Mouse (Mus musculus): ENCODE data around the gene Asb11. TPM values are rescaled to one million over a fixed set of nuclear protein-coding genes. Genes with fewer than 3 reads are reported as not detected.

The Asb11 gene
- polyA plus RNA-seq, 2 experiments: 0.06 TPM; not detected in 1

DNA sequence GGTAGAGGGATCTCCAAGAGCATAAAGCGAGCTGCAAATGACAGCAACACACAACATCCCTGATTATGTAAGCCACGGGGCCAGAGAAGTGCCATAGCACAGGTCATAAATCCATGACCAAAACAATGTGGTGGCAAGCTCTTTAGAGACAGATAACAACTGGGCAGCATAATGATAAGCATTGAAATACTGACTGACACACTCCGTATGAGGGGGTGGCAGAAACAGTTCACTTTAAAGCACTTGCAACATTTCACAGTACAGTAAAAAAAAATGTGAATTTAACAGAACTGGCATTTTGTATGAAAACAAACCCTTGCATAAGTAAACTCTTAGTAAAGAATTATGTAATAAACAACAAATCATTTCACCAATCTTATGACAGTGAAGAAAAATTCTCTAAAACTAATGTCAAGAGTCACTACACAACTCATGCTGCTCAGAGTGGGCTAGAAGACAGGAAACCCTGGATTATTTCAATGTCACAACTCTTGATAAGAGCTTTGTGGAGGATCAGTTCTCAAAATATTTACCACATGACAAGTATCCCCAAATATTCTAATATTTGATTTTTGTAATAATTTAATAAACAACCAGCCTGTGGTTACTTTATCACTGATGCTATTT, 28.4 kb upstream of the Asb11 start:
- no peaks in the 10 kb centered on the region for H3K4me1 ChIP-seq (replicated peaks; ENCODE audit: control insufficient read depth in 2 of 2, insufficient read depth in 2 of 2, low read length in 1 of 2)
- no peaks in the 10 kb centered on the region; the same call in 1 of the 2 replicates for H3K27me3 ChIP-seq (ENCODE audit: control insufficient read depth, insufficient read depth, low read length)
- H3K36me3 ChIP-seq (replicated peaks; ENCODE audit: control insufficient read depth, insufficient read depth, low read depth): no peaks in the 10 kb centered on the region
- DNase-seq (ENCODE audit: low read depth in 3 of 3, low spot score in 3 of 3): no peak
- no peak overlapping the region for H3K4me3 ChIP-seq (ENCODE audit: insufficient read depth in 1 of 2, low read depth in 2 of 2, low read length in 2 of 2)
- no peak overlapping the region for H3K9ac ChIP-seq (replicated peaks)
- TF ChIP-seq EP300 (IDR thresholded peaks at IDR 0.05; ENCODE audit: low read depth) (no peak), CTCF (IDR thresholded peaks at IDR 0.05; ENCODE audit: low read depth) (no peak)
- no peaks in the 10 kb centered on the region for H3K9me3 ChIP-seq (ENCODE audit: control insufficient read depth, low read length)
- no peak for ATAC-seq (ENCODE audit: insufficient read depth)
- WGBS (ENCODE audit: insufficient replicate concordance): 37% methylated on average over 3 of the region's 3 CpGs
- no peak overlapping the region for H3K27ac ChIP-seq
- H3K4me2 ChIP-seq (ENCODE audit: low read depth): no peak overlapping the region

GRCm38 (mm10) chrX:164410562-164410961, 26.2 kb upstream of the Asb11 start:
- ATAC-seq (ENCODE audit: insufficient read depth) (no peak), DNase-seq (ENCODE audit: low read depth in 3 of 3, low spot score in 3 of 3) (no peak)
- H3K4me1 ChIP-seq (replicated peaks; ENCODE audit: control insufficient read depth in 2 of 2, insufficient read depth in 2 of 2, low read length in 1 of 2): no peaks in the 10 kb centered on the region
- H3K27me3 ChIP-seq (ENCODE audit: control insufficient read depth, insufficient read depth, low read length): no peaks in the 10 kb centered on the region; the same call in 1 of the 2 replicates
- H3K9me3 ChIP-seq (ENCODE audit: control insufficient read depth, low read length): no peaks in the 10 kb centered on the region
- no peak overlapping the region for H3K4me3 ChIP-seq (ENCODE audit: insufficient read depth in 1 of 2, low read depth in 2 of 2, low read length in 2 of 2)
- no peak overlapping the region for H3K4me2 ChIP-seq (ENCODE audit: low read depth)
- no peak overlapping the region for H3K9ac ChIP-seq (replicated peaks)
- H3K36me3 ChIP-seq (replicated peaks; ENCODE audit: control insufficient read depth, insufficient read depth, low read depth): no peaks in the 10 kb centered on the region
- no peak overlapping the region for H3K27ac ChIP-seq
- TF ChIP-seq CTCF (IDR thresholded peaks at IDR 0.05; ENCODE audit: low read depth) (no peak), EP300 (IDR thresholded peaks at IDR 0.05; ENCODE audit: low read depth) (no peak)
- 33% methylated on average over 1 of the region's 1 CpGs for WGBS (ENCODE audit: insufficient replicate concordance)

DNA sequence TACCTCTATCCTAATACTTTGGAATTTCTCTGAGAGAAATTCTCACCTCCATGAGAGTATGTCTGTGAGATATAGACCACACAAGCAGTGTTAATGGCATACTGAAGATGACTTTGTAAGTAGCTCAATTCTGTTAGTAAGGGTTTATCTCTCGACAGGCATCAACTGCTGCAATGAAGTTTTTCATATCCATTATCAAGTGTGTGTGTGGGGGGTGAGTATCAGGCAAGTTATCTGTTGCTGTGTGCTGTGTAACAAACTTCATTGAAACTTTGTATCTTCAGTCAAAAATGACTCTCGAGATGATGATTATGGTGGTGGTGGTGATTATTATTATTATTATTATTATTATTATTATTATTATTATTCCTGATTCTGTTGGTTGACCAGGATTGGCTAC, 20.0 kb upstream of the Asb11 start:
- Histone ChIP-seq H3K9me3 (ENCODE audit: control insufficient read depth, low read length) (no peaks in the 10 kb centered on the region), H3K4me2 (ENCODE audit: low read depth) (no peak overlapping the region), H3K9ac (replicated peaks) (no peak overlapping the region), H3K36me3 (replicated peaks; ENCODE audit: control insufficient read depth, insufficient read depth, low read depth) (no peaks in the 10 kb centered on the region), H3K4me3 (ENCODE audit: insufficient read depth in 1 of 2, low read depth in 2 of 2, low read length in 2 of 2) (no peak overlapping the region), H3K27ac (no peak overlapping the region), H3K4me1 (replicated peaks; ENCODE audit: control insufficient read depth in 2 of 2, insufficient read depth in 2 of 2, low read length in 1 of 2) (peaks cover 0 to 5% of the 10 kb centered on the region in 2 experiments; a peak in 3 of 4 replicates), H3K27me3 (ENCODE audit: control insufficient read depth, insufficient read depth, low read length) (no peaks in the 10 kb centered on the region)
- ATAC-seq (ENCODE audit: insufficient read depth) (no peak), DNase-seq (ENCODE audit: low read depth in 3 of 3, low spot score in 3 of 3) (no peak)
- 27% methylated on average over 2 of the region's 2 CpGs for whole genome bisulfite sequencing (ENCODE audit: insufficient replicate concordance)
- no peak for TF ChIP-seq CTCF (IDR thresholded peaks at IDR 0.05; ENCODE audit: low read depth)

GRCm38 (mm10) chrX:164418008-164418407, 18.8 kb upstream of the Asb11 start:
- H3K4me1 ChIP-seq (replicated peaks; ENCODE audit: control insufficient read depth in 2 of 2, insufficient read depth in 2 of 2, low read length in 1 of 2): peaks cover 0 to 8% of the 10 kb centered on the region in 2 experiments; a peak in 3 of 4 replicates
- peaks cover 6% of the 10 kb centered on the region for H3K36me3 ChIP-seq (replicated peaks; ENCODE audit: control insufficient read depth, insufficient read depth, low read depth)
- H3K4me2 ChIP-seq (ENCODE audit: low read depth): no peak overlapping the region
- TF ChIP-seq EP300 (IDR thresholded peaks at IDR 0.05; ENCODE audit: low read depth) (no peak), CTCF (IDR thresholded peaks at IDR 0.05; ENCODE audit: low read depth) (no peak)
- no peak for DNase-seq (ENCODE audit: low read depth in 3 of 3, low spot score in 3 of 3)
- H3K27me3 ChIP-seq (ENCODE audit: control insufficient read depth, insufficient read depth, low read length): no peaks in the 10 kb centered on the region
- no peak overlapping the region for H3K9ac ChIP-seq (replicated peaks)
- H3K27ac ChIP-seq: no peak overlapping the region
- no peak for ATAC-seq (ENCODE audit: insufficient read depth)
- H3K4me3 ChIP-seq (ENCODE audit: insufficient read depth in 1 of 2, low read depth in 2 of 2, low read length in 2 of 2): no peak overlapping the region
- no peaks in the 10 kb centered on the region for H3K9me3 ChIP-seq (ENCODE audit: control insufficient read depth, low read length)

GRCm38 (mm10) chrX:164419471-164419939, 17.3 kb upstream of the Asb11 start, which contains the start of gene Piga:
Gene Piga, plus strand, starts transcription at chrX:164419787.
- Histone ChIP-seq H3K4me2 (ENCODE audit: low read depth) (peak within 1 kb of the TSS; percentile 77), H3K9me3 (ENCODE audit: control insufficient read depth, low read length) (no peaks in the 10 kb centered on the region), H3K27me3 (ENCODE audit: control insufficient read depth, insufficient read depth, low read length) (no peaks in the 10 kb centered on the region), H3K36me3 (replicated peaks; ENCODE audit: control insufficient read depth, insufficient read depth, low read depth) (peaks cover 6% of the 10 kb centered on the region), H3K9ac (replicated peaks) (peak within 1 kb of the TSS; percentile 74), H3K27ac (peak within 1 kb of the TSS; percentile 69), H3K4me1 (replicated peaks; ENCODE audit: control insufficient read depth in 2 of 2, insufficient read depth in 2 of 2, low read length in 1 of 2) (peaks cover 0 to 8% of the 10 kb centered on the region in 2 experiments; a peak in 3 of 4 replicates), H3K4me3 (ENCODE audit: insufficient read depth in 1 of 2, low read depth in 2 of 2, low read length in 2 of 2) (peak within 1 kb of the TSS; percentile 77 to 93)
- 12% methylated on average over 40 of the region's 40 CpGs for WGBS (ENCODE audit: insufficient replicate concordance)
- peak; percentile 87 to 88 (median 88) for DNase-seq (ENCODE audit: low read depth in 3 of 3, low spot score in 3 of 3)
- peak; percentile 93 for ATAC-seq (ENCODE audit: insufficient read depth)
- TF ChIP-seq CTCF (IDR thresholded peaks at IDR 0.05; ENCODE audit: low read depth) (no peak), EP300 (IDR thresholded peaks at IDR 0.05; ENCODE audit: low read depth) (no peak)
